8 mouse cellular contexts compared by ENCODE assay signal in genomic region chr10:84836104-84836503, GRCm38 (mm10).
DNase-seq lines count a peak whose midpoint lies in the region; ATAC-seq and TF ChIP-seq lines count a peak whose summit lies in the region.
"Had no signal": no experiment of that assay in that cellular context is flagged by ENCODE, and none has a peak within 500 bp of the region (broad histone marks: within the 10 kb centered on the region; RNA-seq: fewer than 3 reads in every experiment).

No protein-coding gene starts in this region.

- H3K9me3 ChIP-seq in ES-E14 (ENCODE audit: control insufficient read depth, insufficient read depth, low read depth, low read length), result no peaks in the 10 kb centered on the region
- H3K9me3 ChIP-seq in forebrain, embryonic 16.5 days (ENCODE audit: control insufficient read depth, low read length), result no peaks in the 10 kb centered on the region
- H3K9me3 ChIP-seq: midbrain, embryonic 12.5 days had no signal

- no peaks in the 10 kb centered on the region for H3K27me3 ChIP-seq in forebrain, embryonic 16.5 days (replicated peaks; ENCODE audit: control insufficient read depth, insufficient read depth, low read length)
- H3K27me3 ChIP-seq: midbrain, embryonic 12.5 days had no signal

- peak; percentile 57 for TF ChIP-seq CTCF in left cerebral cortex, adult 2 months (IDR thresholded peaks at IDR 0.05)

- WGBS in forebrain, embryonic 16.5 days, result 45% methylated on average over 4 of the region's 4 CpGs

- H3K36me3 ChIP-seq in ES-E14 (ENCODE audit: control insufficient read depth, insufficient read depth, low read length, poor library complexity, severe bottlenecking), result no peaks in the 10 kb centered on the region
- no peaks in the 10 kb centered on the region for H3K36me3 ChIP-seq in forebrain, embryonic 16.5 days (ENCODE audit: control insufficient read depth, insufficient read depth)

- no peak overlapping the region for H3K4me2 ChIP-seq in forebrain, embryonic 16.5 days (ENCODE audit: low read length)
- H3K4me2 ChIP-seq: midbrain, embryonic 12.5 days had no signal

- peaks cover 4 to 29% of the 10 kb centered on the region in 2 experiments; a peak in 3 of 4 replicates for H3K4me1 ChIP-seq in ES-E14 (ENCODE audit: control insufficient read depth in 2 of 2, insufficient read depth in 2 of 2, low read length in 2 of 2, poor library complexity in 1 of 2)
- no peaks in the 10 kb centered on the region for H3K4me1 ChIP-seq in forebrain, embryonic 16.5 days (replicated peaks; ENCODE audit: control insufficient read depth, insufficient read depth, low read length)

- in situ Hi-C loops in ES-E14 (cut with MboI; ENCODE audit: low sequenced_read_pairs in 2 of 2, unreplicated experiment in 2 of 2), result no loop called here

- intact Hi-C loops in left cerebral cortex, adult 2 months (cut with DNase I), result loop anchor here (10.0 kb wide), 1 partner anchor 209 kb away; no protein-coding TSS in a partner anchor

- H3K27ac ChIP-seq in left cerebral cortex, adult 2 months, result no peak overlapping the region
- H3K27ac ChIP-seq in ES-E14 (ENCODE audit: insufficient read depth, low read depth, low read length, poor library complexity, severe bottlenecking), result no peak overlapping the region
- H3K27ac ChIP-seq in forebrain, embryonic 16.5 days (ENCODE audit: low read length), result no peak overlapping the region
- H3K27ac ChIP-seq: midbrain, embryonic 12.5 days had no signal

- no peak for ATAC-seq in forebrain, embryonic 16.5 days

- DNase-seq in left cerebral cortex, adult 2 months (ENCODE audit: extremely low spot score in 1 of 2, low spot score in 2 of 2), result peak in 1 of 2 experiments; percentile 29
- DNase-seq in left cerebral cortex, adult 11 months (ENCODE audit: low spot score), result no peak
- DNase-seq in ES-E14 (ENCODE audit: low read depth, low spot score), result peak; percentile 40
- peak; percentile 81 for DNase-seq in brain, adult 2 months (ENCODE audit: low read depth, low spot score)
- peak; percentile 19 for DNase-seq in kidney, adult 11 months
- peak; percentile 32 for DNase-seq in retina, postnatal 7 days (ENCODE audit: low read depth, low spot score)

- H3K4me3 ChIP-seq in left cerebral cortex, adult 2 months, result no peak overlapping the region
- H3K4me3 ChIP-seq in ES-E14 (ENCODE audit: insufficient read depth in 1 of 2, low read depth in 1 of 2, low read length in 2 of 2, poor library complexity in 1 of 2, severe bottlenecking in 1 of 2), result no peak overlapping the region
- H3K4me3 ChIP-seq in forebrain, embryonic 16.5 days (replicated peaks; ENCODE audit: low read length), result no peak overlapping the region
- H3K4me3 ChIP-seq: midbrain, embryonic 12.5 days had no signal

- H3K9ac ChIP-seq in ES-E14 (ENCODE audit: insufficient read depth, low read depth, low read length, poor library complexity, severe bottlenecking), result no peak overlapping the region
- H3K9ac ChIP-seq in forebrain, embryonic 16.5 days (replicated peaks; ENCODE audit: low read depth, low read length), result no peak overlapping the region
- H3K9ac ChIP-seq: midbrain, embryonic 12.5 days had no signal

TF ChIP-seq in ES-E14, 5 proteins besides CTCF, POLR2A, EP300 and RAD21:
- TF ChIP-seq ZC3H11A (IDR thresholded peaks at IDR 0.05; ENCODE audit: borderline replicate concordance, low read depth, low read length) (0 out of 2 replicates have a peak, but pooled peaks have one; percentile 4), CHD2 (IDR thresholded peaks at IDR 0.05; ENCODE audit: low read depth, low read length) (no peak), ZNF384 (IDR thresholded peaks at IDR 0.05; ENCODE audit: low read depth, low read length) (no peak)
TF ChIP-seq in ES-E14: peak in this region for 1.
